31 mouse cellular contexts compared by ENCODE assay signal in the genomic region with DNA sequence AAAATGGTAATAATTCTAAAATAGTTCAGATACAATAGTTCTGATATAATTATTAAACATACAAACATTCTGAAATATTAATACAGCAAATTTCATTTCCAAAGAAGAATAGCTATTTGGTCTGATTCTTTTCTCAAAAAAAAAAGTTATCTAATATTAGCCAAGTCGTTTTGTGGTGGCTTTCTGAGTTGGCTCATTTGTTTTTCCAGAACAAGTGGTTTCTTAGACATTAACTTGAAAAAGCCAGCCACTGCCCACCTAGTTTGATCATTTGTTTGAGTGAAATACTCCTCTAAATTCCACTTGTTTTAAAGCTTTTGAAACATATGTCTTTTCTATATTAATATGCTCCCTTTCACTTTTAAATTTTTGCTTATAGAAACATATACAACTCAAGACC.
"Had no signal": no experiment of that assay in that cellular context is flagged by ENCODE, and none has a peak within 500 bp of the region (broad histone marks: within the 10 kb centered on the region; RNA-seq: fewer than 3 reads in every experiment).

No protein-coding gene starts in this region.

- H3K36me3 ChIP-seq: intestine, embryonic 15.5 days had no signal

- DNase-seq: heart, postnatal 10 days; heart, postnatal 14 days; heart, postnatal 36 days; heart, postnatal 4 days; kidney, adult 11 months; kidney, adult 18-20 months; kidney, adult 2 months; kidney, adult 8-10 months; kidney, adult 9 months; kidney, postnatal 10 days; kidney, postnatal 14 days; kidney, postnatal 25 days; kidney, postnatal 36 days; kidney, postnatal 4 days; layer of hippocampus, adult 9-11 months; layer of hippocampus, postnatal 36 days had no signal

- H3K4me2 ChIP-seq: heart, embryonic 11.5 days; heart, embryonic 12.5 days; heart, embryonic 13.5 days; heart, embryonic 15.5 days; hindbrain, embryonic 12.5 days; hindbrain, embryonic 13.5 days; hindbrain, embryonic 14.5 days; hindbrain, embryonic 15.5 days; intestine, embryonic 15.5 days; kidney, embryonic 15.5 days had no signal

- H3K4me1 ChIP-seq: heart, embryonic 13.5 days; heart, embryonic 15.5 days had no signal

- H3K27ac ChIP-seq: heart, embryonic 13.5 days; heart, embryonic 15.5 days; hindbrain, embryonic 10.5 days; hindbrain, embryonic 12.5 days; hindbrain, embryonic 13.5 days; hindbrain, embryonic 14.5 days; hindbrain, embryonic 15.5 days; hindbrain, postnatal 0 days; intestine, embryonic 15.5 days; kidney, embryonic 15.5 days; kidney, postnatal 0 days; left cerebral cortex, adult 2 months had no signal

- H3K9me3 ChIP-seq: heart, embryonic 12.5 days; heart, embryonic 13.5 days; heart, embryonic 15.5 days; hindbrain, embryonic 10.5 days; hindbrain, embryonic 12.5 days; hindbrain, embryonic 13.5 days; hindbrain, embryonic 15.5 days; intestine, embryonic 15.5 days; kidney, embryonic 15.5 days had no signal

- H3K9ac ChIP-seq: heart, embryonic 12.5 days; heart, embryonic 13.5 days; heart, embryonic 15.5 days; hindbrain, embryonic 12.5 days; hindbrain, embryonic 13.5 days; hindbrain, embryonic 14.5 days; hindbrain, embryonic 15.5 days; intestine, embryonic 15.5 days; kidney, embryonic 15.5 days had no signal

- H3K4me3 ChIP-seq: heart, embryonic 12.5 days; heart, embryonic 13.5 days; heart, embryonic 15.5 days; hindbrain, embryonic 10.5 days; hindbrain, embryonic 12.5 days; hindbrain, embryonic 13.5 days; hindbrain, embryonic 15.5 days; intestine, embryonic 15.5 days; kidney, embryonic 15.5 days; layer of hippocampus, adult 2 months; left cerebral cortex, adult 2 months had no signal

- H3K27me3 ChIP-seq: heart, embryonic 12.5 days; heart, embryonic 13.5 days; heart, embryonic 15.5 days; hindbrain, embryonic 12.5 days; hindbrain, embryonic 13.5 days; hindbrain, embryonic 15.5 days; intestine, embryonic 15.5 days; kidney, embryonic 15.5 days had no signal
